Mouse (Mus musculus): ENCODE data around the gene Mark3. TPM values are rescaled to one million over a fixed set of nuclear protein-coding genes. Genes with fewer than 3 reads are reported as not detected.

Mark3 gene
- total and polyA plus RNA-seq, 3 experiments: 18.1 to 52.5 (median 50.6) TPM

DNA sequence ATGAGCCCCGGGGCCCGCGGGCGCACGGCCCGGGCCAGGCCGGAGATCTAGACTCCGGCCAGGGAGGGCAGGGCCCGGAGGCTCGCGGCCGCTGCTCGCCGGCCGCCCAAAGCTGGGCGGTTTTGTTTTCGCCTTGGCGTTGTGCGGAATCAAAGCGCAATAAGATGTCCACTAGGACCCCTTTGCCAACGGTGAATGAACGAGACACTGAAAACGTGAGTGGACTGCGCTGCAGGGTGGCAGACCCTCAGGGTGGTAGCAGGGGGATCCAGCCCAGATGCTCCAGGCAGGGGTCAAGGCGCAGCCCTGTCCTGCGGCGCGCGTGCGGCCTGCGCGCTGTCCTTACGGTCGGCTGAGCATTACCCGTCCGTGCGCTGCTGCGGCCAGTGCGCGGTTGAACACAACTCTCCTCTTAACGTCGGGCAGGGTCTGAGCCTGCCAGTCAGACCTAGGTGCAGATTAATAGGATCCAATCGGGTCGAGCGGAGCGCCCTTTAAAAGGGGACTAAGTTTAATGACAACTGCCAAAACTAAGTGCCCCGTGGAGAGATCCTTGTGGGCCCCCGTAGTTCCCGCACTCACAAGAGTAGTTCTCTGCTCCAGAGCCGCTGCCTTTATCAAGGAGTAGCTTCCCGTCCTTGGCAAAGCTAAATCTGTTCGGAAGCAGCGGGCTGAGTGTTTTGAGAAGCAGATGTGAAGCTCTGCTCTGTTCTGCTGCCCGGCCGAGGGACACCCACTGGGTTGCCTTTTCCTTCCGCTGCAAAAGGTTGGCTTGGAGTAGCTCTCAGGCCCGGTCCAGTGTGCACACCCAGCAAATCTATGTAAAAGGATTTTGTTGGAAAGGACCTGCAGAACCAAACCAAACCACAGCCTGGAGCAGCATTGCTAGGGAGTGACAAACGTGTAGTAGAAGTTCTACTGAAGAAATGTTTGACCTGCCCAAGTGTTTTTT lies 840 bp downstream of the Mark3 start:
- Histone ChIP-seq H3K27me3 (ENCODE audit: control insufficient read depth, insufficient read depth, low read length) (no peaks in the 10 kb centered on the region), H3K9ac (ENCODE audit: low read depth, low read length) (peak overlapping the region; percentile 95), H3K79me2 (replicated peaks; ENCODE audit: control insufficient read depth, insufficient read depth, low read length) (peaks cover 1% of the 10 kb centered on the region; the same call in 1 of the 2 replicates), H3K4me1 (ENCODE audit: control insufficient read depth, insufficient read depth, low read length) (peaks cover 5% of the 10 kb centered on the region), H3K36me3 (ENCODE audit: control insufficient read depth, insufficient read depth, low read length) (peaks cover 4% of the 10 kb centered on the region; the same call in 1 of the 2 replicates), H3K27ac (peak overlapping the region; percentile 94), H3K4me3 (peak overlapping the region; percentile 91)
- no peak for TF ChIP-seq CTCF (IDR thresholded peaks at IDR 0.05)
- TF ChIP-seq EP300 (IDR thresholded peaks at IDR 0.05; ENCODE audit: insufficient read depth, low read depth, low read length): 0 out of 2 replicates have a peak, but pooled peaks have one; percentile 17
- TF ChIP-seq POLR2A (IDR thresholded peaks at IDR 0.05; ENCODE audit: insufficient read depth, low read depth, low read length): no peak
- intact Hi-C loops (cut with DNase I): loop anchor here (2.0 kb wide), 2 partner anchors 16 to 38 kb away; no protein-coding TSS in a partner anchor
- WGBS: under 1% methylated on average over 58 of the region's 58 CpGs
- DNase-seq: peak; percentile 65

DNA sequence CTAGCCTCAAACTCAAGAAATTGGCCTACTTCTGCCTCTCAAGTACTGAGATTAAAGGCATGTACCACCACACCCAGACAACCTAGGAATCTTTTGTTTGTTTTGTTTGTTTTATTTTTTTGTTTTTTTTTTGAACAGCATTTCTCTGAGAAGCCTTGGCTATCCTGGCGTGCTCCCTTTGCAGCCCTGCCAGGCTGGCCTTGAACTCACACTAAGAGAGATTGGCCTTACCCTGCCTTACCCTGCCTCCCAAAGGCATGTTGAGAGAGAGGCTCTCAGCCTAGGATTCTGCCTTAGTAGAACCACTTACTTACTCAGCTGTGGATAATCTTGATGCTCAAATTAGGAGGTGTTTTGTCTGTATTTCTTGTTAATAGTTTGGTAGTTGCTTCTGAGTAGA lies 8.7 kb downstream of the Mark3 start:
- Histone ChIP-seq H3K9ac (ENCODE audit: low read depth, low read length) (no peak overlapping the region), H3K79me2 (replicated peaks; ENCODE audit: control insufficient read depth, insufficient read depth, low read length) (peaks cover 10% of the 10 kb centered on the region), H3K4me1 (ENCODE audit: control insufficient read depth, insufficient read depth, low read length) (peaks cover 6% of the 10 kb centered on the region), H3K4me3 (no peak overlapping the region), H3K27ac (no peak overlapping the region), H3K36me3 (ENCODE audit: control insufficient read depth, insufficient read depth, low read length) (peaks cover 6% of the 10 kb centered on the region; the same call in 1 of the 2 replicates), H3K27me3 (ENCODE audit: control insufficient read depth, insufficient read depth, low read length) (no peaks in the 10 kb centered on the region)
- DNase-seq: no peak
- TF ChIP-seq EP300 (IDR thresholded peaks at IDR 0.05; ENCODE audit: insufficient read depth, low read depth, low read length) (no peak), POLR2A (IDR thresholded peaks at IDR 0.05; ENCODE audit: insufficient read depth, low read depth, low read length) (no peak), CTCF (IDR thresholded peaks at IDR 0.05) (no peak)
- WGBS: 95% methylated on average over 1 of the region's 1 CpGs
- intact Hi-C loops (cut with DNase I): no loop called here

DNA sequence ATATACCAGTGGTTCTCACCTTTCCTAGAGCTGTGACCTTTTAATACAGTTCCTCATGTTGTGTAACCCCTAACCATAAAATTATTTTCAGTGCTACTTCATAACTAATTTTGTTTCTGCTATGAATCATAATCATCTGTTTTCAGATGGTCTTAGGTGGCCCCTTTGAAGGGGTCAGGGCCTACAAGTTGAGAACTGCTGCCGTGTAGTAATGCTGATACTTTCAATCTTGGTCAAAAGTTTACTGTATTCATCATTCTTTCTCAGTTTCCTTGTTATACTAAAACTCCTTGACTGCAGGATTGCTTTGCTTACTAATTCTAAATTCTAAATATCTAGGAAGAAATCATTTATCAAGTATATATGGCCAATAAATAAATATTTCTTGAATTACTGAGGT lies 10.1 kb downstream of the Mark3 start:
- WGBS: 64% methylated on average over 1 of the region's 1 CpGs
- H3K27ac ChIP-seq: no peak overlapping the region
- H3K36me3 ChIP-seq (ENCODE audit: control insufficient read depth, insufficient read depth, low read length): peaks cover 6% of the 10 kb centered on the region; the same call in 1 of the 2 replicates
- H3K9ac ChIP-seq (ENCODE audit: low read depth, low read length): no peak overlapping the region
- no peaks in the 10 kb centered on the region for H3K27me3 ChIP-seq (ENCODE audit: control insufficient read depth, insufficient read depth, low read length)
- no peak overlapping the region for H3K4me3 ChIP-seq
- H3K79me2 ChIP-seq (replicated peaks; ENCODE audit: control insufficient read depth, insufficient read depth, low read length): peaks cover 9% of the 10 kb centered on the region
- no peak for TF ChIP-seq POLR2A (IDR thresholded peaks at IDR 0.05; ENCODE audit: insufficient read depth, low read depth, low read length)
- no peak for DNase-seq
- intact Hi-C loops (cut with DNase I): no loop called here
- peaks cover 5% of the 10 kb centered on the region for H3K4me1 ChIP-seq (ENCODE audit: control insufficient read depth, insufficient read depth, low read length)

DNA sequence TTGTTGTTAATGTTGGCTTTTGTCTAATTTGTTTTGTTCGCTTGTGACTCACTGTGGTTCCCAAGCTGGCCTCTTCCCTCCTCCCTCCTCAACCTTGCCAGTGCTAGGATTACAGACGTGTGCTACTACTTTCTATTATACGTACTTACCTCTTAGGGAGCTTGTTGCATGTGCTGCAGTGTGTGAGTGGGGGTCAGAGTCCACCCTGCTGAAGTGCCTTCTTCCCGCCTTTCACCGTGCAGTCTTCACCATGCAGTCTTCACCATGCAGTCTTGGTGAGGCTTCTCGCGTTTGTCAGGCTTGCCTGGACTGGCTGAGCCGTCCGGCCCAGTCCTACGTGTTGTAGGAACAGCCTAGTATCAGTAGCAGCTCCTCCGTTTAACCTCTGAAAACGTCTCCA lies 12.9 kb downstream of the Mark3 start:
- H3K9ac ChIP-seq (ENCODE audit: low read depth, low read length): no peak overlapping the region
- H3K27ac ChIP-seq: no peak overlapping the region
- 70% methylated on average over 12 of the region's 12 CpGs for WGBS
- no peak for DNase-seq
- H3K4me3 ChIP-seq: no peak overlapping the region
- peaks cover 9% of the 10 kb centered on the region for H3K79me2 ChIP-seq (replicated peaks; ENCODE audit: control insufficient read depth, insufficient read depth, low read length)
- peaks cover 4% of the 10 kb centered on the region for H3K36me3 ChIP-seq (ENCODE audit: control insufficient read depth, insufficient read depth, low read length)
- H3K27me3 ChIP-seq (ENCODE audit: control insufficient read depth, insufficient read depth, low read length): no peaks in the 10 kb centered on the region
- peaks cover 6% of the 10 kb centered on the region for H3K4me1 ChIP-seq (ENCODE audit: control insufficient read depth, insufficient read depth, low read length)
- TF ChIP-seq EP300 (IDR thresholded peaks at IDR 0.05; ENCODE audit: insufficient read depth, low read depth, low read length): no peak
- TF ChIP-seq CTCF (IDR thresholded peaks at IDR 0.05): no peak
- no peak for TF ChIP-seq POLR2A (IDR thresholded peaks at IDR 0.05; ENCODE audit: insufficient read depth, low read depth, low read length)
- intact Hi-C loops (cut with DNase I): no loop called here

DNA sequence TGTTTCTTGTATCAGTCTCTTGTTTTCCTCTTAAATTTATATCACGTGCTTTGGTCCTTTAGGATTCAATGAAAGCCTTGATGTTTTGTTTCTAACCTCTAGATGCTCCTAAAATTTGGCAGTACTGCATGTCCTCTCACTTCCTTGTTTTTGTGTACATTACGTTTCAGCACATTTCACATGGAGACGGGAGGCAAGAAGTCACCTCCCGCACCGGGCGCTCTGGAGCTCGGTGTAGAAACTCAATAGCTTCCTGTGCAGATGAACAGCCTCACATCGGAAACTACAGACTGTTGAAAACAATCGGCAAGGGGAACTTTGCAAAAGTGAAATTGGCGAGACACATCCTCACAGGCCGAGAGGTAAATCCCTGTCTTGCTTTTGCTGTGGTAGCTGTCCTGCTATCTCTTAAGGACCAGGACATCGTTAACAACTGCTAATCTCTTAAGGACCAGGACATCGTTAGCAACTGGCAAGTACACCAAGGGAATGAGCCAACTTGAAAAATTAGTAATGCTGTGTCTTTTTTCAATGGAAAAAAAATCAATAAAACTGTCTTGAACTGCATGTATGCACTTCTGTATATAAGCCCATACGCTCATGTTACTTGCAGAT lies 18.2 kb downstream of the Mark3 start:
- DNase-seq: peak; percentile 26 to 32
- TF ChIP-seq POLR2A (IDR thresholded peaks at IDR 0.05; ENCODE audit: insufficient read depth, low read depth, low read length): no peak
- no peak for TF ChIP-seq CTCF (IDR thresholded peaks at IDR 0.05)
- TF ChIP-seq EP300 (IDR thresholded peaks at IDR 0.05; ENCODE audit: insufficient read depth, low read depth, low read length): 0 out of 2 replicates have a peak, but pooled peaks have one; percentile 48
- Histone ChIP-seq H3K4me3 (no peak overlapping the region), H3K9ac (ENCODE audit: low read depth, low read length) (no peak overlapping the region), H3K27ac (peak overlapping the region; percentile 6; the same call in 1 of the 2 replicates), H3K27me3 (ENCODE audit: control insufficient read depth, insufficient read depth, low read length) (no peaks in the 10 kb centered on the region), H3K4me1 (ENCODE audit: control insufficient read depth, insufficient read depth, low read length) (peaks cover 6% of the 10 kb centered on the region), H3K36me3 (ENCODE audit: control insufficient read depth, insufficient read depth, low read length) (peaks cover 13% of the 10 kb centered on the region), H3K79me2 (replicated peaks; ENCODE audit: control insufficient read depth, insufficient read depth, low read length) (peaks cover 3% of the 10 kb centered on the region)
- WGBS: 31% methylated on average over 14 of the region's 14 CpGs
- intact Hi-C loops (cut with DNase I): no loop called here

Data from heart, adult 2 months (tissue).